In genomic region chr7:3703148-3703878, GRCm38 (mm10) we compare ENCODE assay signal across 7 mouse cellular contexts. TPM values are rescaled to one million over a fixed set of nuclear protein-coding genes. Genes with fewer than 3 reads are reported as not detected.
A peak's percentile ranks its signal among the peaks of the same experiment; 100 is the strongest.
DNase-seq lines count a peak whose midpoint lies in the region; ATAC-seq lines count a peak whose summit lies in the region.

No protein-coding gene starts in this region.

- H3K9ac ChIP-seq in limb, embryonic 13.5 days = peak overlapping the region; percentile 93
- H3K9ac ChIP-seq in stomach, embryonic 15.5 days = peak overlapping the region; percentile 23; the same call in 1 of the 2 replicates

- no peaks in the 10 kb centered on the region for H3K9me3 ChIP-seq in megakaryocyte, embryonic 14.5 days
- H3K9me3 ChIP-seq in limb, embryonic 13.5 days = no peaks in the 10 kb centered on the region
- no peaks in the 10 kb centered on the region for H3K9me3 ChIP-seq in stomach, embryonic 15.5 days

- peaks cover 27% of the 10 kb centered on the region for H3K4me1 ChIP-seq in megakaryocyte, embryonic 14.5 days
- peaks cover 14% of the 10 kb centered on the region for H3K4me1 ChIP-seq in limb, embryonic 13.5 days
- H3K4me1 ChIP-seq in stomach, embryonic 15.5 days = peaks cover 12% of the 10 kb centered on the region

- no peak for ATAC-seq in megakaryocyte, adult 5-6 weeks (ENCODE audit: poor library complexity, severe bottlenecking)
- ATAC-seq in erythroblast, adult 5-6 weeks (replicated peaks; ENCODE audit: low FRiP score, poor library complexity, severe bottlenecking) = peak; percentile 17
- ATAC-seq in limb, embryonic 13.5 days (ENCODE audit: low FRiP score, low read depth) = peak; percentile 34
- ATAC-seq in stomach, embryonic 15.5 days (ENCODE audit: insufficient read depth, low FRiP score, low read depth) = peak; percentile 32

- H3K27me3 ChIP-seq in megakaryocyte, embryonic 14.5 days (replicated peaks) = no peaks in the 10 kb centered on the region
- no peaks in the 10 kb centered on the region for H3K27me3 ChIP-seq in limb, embryonic 13.5 days
- no peaks in the 10 kb centered on the region for H3K27me3 ChIP-seq in stomach, embryonic 15.5 days (replicated peaks)

- DNase-seq in urinary bladder, adult 18-20 months (ENCODE audit: low spot score in 2 of 2) = no peak
- DNase-seq in right cerebral cortex, adult 18-20 months = no peak

- H3K4me2 ChIP-seq in limb, embryonic 13.5 days (replicated peaks) = peak overlapping the region; percentile 96
- H3K4me2 ChIP-seq in stomach, embryonic 15.5 days = peak overlapping the region; percentile 60

- 22% methylated on average over 6 of the region's 6 CpGs for WGBS in limb, embryonic 13.5 days
- 19% methylated on average over 6 of the region's 6 CpGs for WGBS in stomach, embryonic 15.5 days

- peak overlapping the region; percentile 94 for H3K27ac ChIP-seq in limb, embryonic 13.5 days
- peak overlapping the region; percentile 93 for H3K27ac ChIP-seq in stomach, embryonic 15.5 days

- H3K36me3 ChIP-seq in megakaryocyte, embryonic 14.5 days (replicated peaks; ENCODE audit: low read length) = peaks cover 55% of the 10 kb centered on the region
- peaks cover 63% of the 10 kb centered on the region for H3K36me3 ChIP-seq in limb, embryonic 13.5 days
- peaks cover 23% of the 10 kb centered on the region for H3K36me3 ChIP-seq in stomach, embryonic 15.5 days

- H3K4me3 ChIP-seq in megakaryocyte, embryonic 14.5 days (replicated peaks) = peak overlapping the region; percentile 95
- H3K4me3 ChIP-seq in limb, embryonic 13.5 days = peak overlapping the region; percentile 86
- peak overlapping the region; percentile 75 for H3K4me3 ChIP-seq in stomach, embryonic 15.5 days (replicated peaks)

RNA-seq across cellular contexts. Expression of gene Rps9, which starts 0.5 kb away (rescaled TPM):
- polyA plus RNA-seq in megakaryocyte, embryonic 14.5 days (2012; ENCODE audit: insufficient read depth, low replicate concordance) = 123 and 1,094 TPM in 2 replicates
- 1,476 and 1,615 TPM in 2 replicates for total RNA-seq in megakaryocyte, adult 5-6 weeks (2015)
- total RNA-seq in megakaryocyte, adult 5-6 weeks (2017) = 1,141 and 1,307 TPM in 2 replicates
- 418 and 419 TPM in 2 replicates for total RNA-seq in erythroblast, adult 5-6 weeks (2015; ENCODE audit: low replicate concordance)
- total RNA-seq in erythroblast, adult 5-6 weeks (2017; ENCODE audit: low replicate concordance) = 230 and 442 TPM in 2 replicates
- 1,498 and 1,524 TPM in 2 replicates for polyA plus RNA-seq in limb, embryonic 13.5 days (2015; fragmentation: Nextera tagmentation; extraction: Ambion mirVana)
- 1,416 and 1,486 TPM in 2 replicates for polyA plus RNA-seq in stomach, embryonic 15.5 days (2015; fragmentation: Nextera tagmentation; extraction: Ambion mirVana)

RNA-seq across cellular contexts. Expression of gene Mboat7, which starts 10.0 kb away (rescaled TPM):
- 210 and 251 TPM in 2 replicates for polyA plus RNA-seq in megakaryocyte, embryonic 14.5 days (2012; ENCODE audit: insufficient read depth, low replicate concordance)
- total RNA-seq in megakaryocyte, adult 5-6 weeks (2015) = 96.2 and 102 TPM in 2 replicates
- total RNA-seq in megakaryocyte, adult 5-6 weeks (2017) = 47.2 and 55.7 TPM in 2 replicates
- total RNA-seq in erythroblast, adult 5-6 weeks (2015; ENCODE audit: low replicate concordance) = 22.8 and 27.7 TPM in 2 replicates
- 6.1 and 8.4 TPM in 2 replicates for total RNA-seq in erythroblast, adult 5-6 weeks (2017; ENCODE audit: low replicate concordance)
- 64.4 and 67.6 TPM in 2 replicates for polyA plus RNA-seq in limb, embryonic 13.5 days (2015; fragmentation: Nextera tagmentation; extraction: Ambion mirVana)
- 51.2 and 53.2 TPM in 2 replicates for polyA plus RNA-seq in stomach, embryonic 15.5 days (2015; fragmentation: Nextera tagmentation; extraction: Ambion mirVana)

RNA-seq across cellular contexts. Expression of gene Tsen34, which starts 10.7 kb away (rescaled TPM):
- 60.0 and 93.4 TPM in 2 replicates for polyA plus RNA-seq in megakaryocyte, embryonic 14.5 days (2012; ENCODE audit: insufficient read depth, low replicate concordance)
- total RNA-seq in megakaryocyte, adult 5-6 weeks (2015) = 30.0 and 34.0 TPM in 2 replicates
- 25.3 and 28.3 TPM in 2 replicates for total RNA-seq in megakaryocyte, adult 5-6 weeks (2017)
- 1.2 and 7.9 TPM in 2 replicates for total RNA-seq in erythroblast, adult 5-6 weeks (2015; ENCODE audit: low replicate concordance)
- total RNA-seq in erythroblast, adult 5-6 weeks (2017; ENCODE audit: low replicate concordance) = 1.3 and 3.2 TPM in 2 replicates
- polyA plus RNA-seq in limb, embryonic 13.5 days (2015; fragmentation: Nextera tagmentation; extraction: Ambion mirVana) = 268 and 271 TPM in 2 replicates
- 248 and 261 TPM in 2 replicates for polyA plus RNA-seq in stomach, embryonic 15.5 days (2015; fragmentation: Nextera tagmentation; extraction: Ambion mirVana)

RNA-seq across cellular contexts. Expression of gene Pirb, which starts 16.9 kb away (rescaled TPM):
- 14.2 TPM in 1 of 2 replicates, not detected in the other for polyA plus RNA-seq in megakaryocyte, embryonic 14.5 days (2012; ENCODE audit: insufficient read depth, low replicate concordance)
- 366 and 379 TPM in 2 replicates for total RNA-seq in megakaryocyte, adult 5-6 weeks (2015)
- 233 and 235 TPM in 2 replicates for total RNA-seq in megakaryocyte, adult 5-6 weeks (2017)
- total RNA-seq in erythroblast, adult 5-6 weeks (2015; ENCODE audit: low replicate concordance) = 44.4 and 48.7 TPM in 2 replicates
- total RNA-seq in erythroblast, adult 5-6 weeks (2017; ENCODE audit: low replicate concordance) = 10.7 and 16.3 TPM in 2 replicates
- 0.37 and 0.46 TPM in 2 replicates for polyA plus RNA-seq in limb, embryonic 13.5 days (2015; fragmentation: Nextera tagmentation; extraction: Ambion mirVana)
- 2.4 and 2.9 TPM in 2 replicates for polyA plus RNA-seq in stomach, embryonic 15.5 days (2015; fragmentation: Nextera tagmentation; extraction: Ambion mirVana)

RNA-seq across cellular contexts. Expression of gene Tmc4, which starts 26.0 kb away (rescaled TPM):
- polyA plus RNA-seq in megakaryocyte, embryonic 14.5 days (2012; ENCODE audit: insufficient read depth, low replicate concordance) = 3.3 and 9.3 TPM in 2 replicates
- 9.0 and 9.9 TPM in 2 replicates for total RNA-seq in megakaryocyte, adult 5-6 weeks (2015)
- 9.8 and 11.8 TPM in 2 replicates for total RNA-seq in megakaryocyte, adult 5-6 weeks (2017)
- 0.63 TPM in 1 of 2 replicates, not detected in the other for total RNA-seq in erythroblast, adult 5-6 weeks (2015; ENCODE audit: low replicate concordance)
- total RNA-seq in erythroblast, adult 5-6 weeks (2017; ENCODE audit: low replicate concordance) = 2.1 and 3.6 TPM in 2 replicates
- polyA plus RNA-seq in limb, embryonic 13.5 days (2015; fragmentation: Nextera tagmentation; extraction: Ambion mirVana) = 5.7 and 6.2 TPM in 2 replicates
- polyA plus RNA-seq in stomach, embryonic 15.5 days (2015; fragmentation: Nextera tagmentation; extraction: Ambion mirVana) = 70.9 and 72.8 TPM in 2 replicates
